Mouse (Mus musculus) erythroblast, embryonic 14.5 days (primary cell): ENCODE measurements around the gene Ccn2.

Experiments used
- GATA1 ChIP-seq: IDR thresholded peaks from 2 replicates; pipeline ENCODE4 v1.6.1; 2012; ENCODE audit warnings: low read length, inconsistent platforms, mixed read lengths
- TAL1 ChIP-seq: IDR thresholded peaks from 3 replicates; pipeline ENCODE4 v1.6.1; 2012; ENCODE audit warnings: low read length, inconsistent platforms, mixed read lengths

DNA sequence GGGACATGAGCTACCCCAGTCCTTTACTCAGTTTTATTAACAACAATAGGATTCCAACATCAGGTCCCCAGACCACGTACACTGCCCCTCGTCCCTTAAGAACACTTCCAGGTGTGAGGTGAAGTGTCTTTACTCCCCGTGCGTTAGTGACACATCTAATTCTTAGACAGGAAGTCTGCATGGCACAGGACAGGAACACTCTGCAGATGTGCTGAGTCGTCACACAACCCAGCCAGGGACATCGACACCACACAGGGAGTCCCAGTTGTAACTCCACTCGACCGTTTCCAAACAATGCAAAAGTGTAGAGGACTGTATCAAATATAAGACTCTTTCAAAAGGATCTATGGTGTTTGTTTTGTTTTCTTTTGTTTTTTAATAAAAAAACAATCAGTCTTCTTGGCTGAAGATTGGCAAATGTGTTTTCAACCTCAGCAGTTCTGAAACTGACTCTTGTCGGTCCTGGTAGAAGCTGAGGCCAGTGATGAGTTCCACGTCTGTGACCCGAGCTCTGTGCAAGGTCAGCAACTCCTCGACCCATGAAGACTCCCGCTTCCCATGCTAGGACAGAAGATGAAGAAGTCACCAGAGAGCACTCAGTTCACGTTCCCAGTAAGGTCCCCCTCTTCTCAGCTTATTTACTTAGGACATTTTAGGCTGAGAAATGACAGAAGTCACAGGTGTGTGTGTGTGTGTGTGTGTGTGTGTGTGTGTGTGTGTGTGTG is 46.3 kb downstream of the Ccn2 start:
- no peak for TF ChIP-seq GATA1
- TF ChIP-seq TAL1, result no peak
